Mouse (Mus musculus) embryonic facial prominence, embryonic 13.5 days (tissue): ENCODE data around the gene Kcnd3. TPM values are rescaled to one million over a fixed set of nuclear protein-coding genes. Genes with fewer than 3 reads are reported as not detected.

Source experiments
- ATAC-seq: fragments of 200-750 bp; cut with Nextera tagmentation; 2 replicates; pipeline ENCODE4 v1.8.0; 2017; ENCODE audit warnings: low read depth; ENCODE audit not compliant: insufficient number of reproducible peaks, insufficient read depth, low FRiP score, low TSS enrichment
- H3K27ac ChIP-seq: fragments of 300-500 bp; sonication (generic); 2 replicates; pipeline ENCODE4 v1.5.1; 2015; ENCODE audit warnings: moderate library complexity, mild to moderate bottlenecking, inconsistent platforms
- H3K27me3 ChIP-seq: fragments of 300-500 bp; sonication (generic); 2 replicates; pipeline ENCODE4 v1.6.1; 2015; ENCODE audit warnings: mild to moderate bottlenecking, inconsistent platforms
- H3K36me3 ChIP-seq: fragments of 300-500 bp; sonication (generic); 2 replicates; pipeline ENCODE4 v1.6.1; 2015; ENCODE audit warnings: mild to moderate bottlenecking, inconsistent platforms
- H3K4me1 ChIP-seq: fragments of 300-500 bp; sonication (generic); 2 replicates; pipeline ENCODE4 v1.6.1; 2015; ENCODE audit warnings: inconsistent platforms
- H3K4me2 ChIP-seq: fragments of 300-500 bp; sonication (generic); 2 replicates; pipeline ENCODE4 v1.6.1; 2015; ENCODE audit warnings: moderate library complexity, mild to moderate bottlenecking, inconsistent platforms
- H3K4me3 ChIP-seq: fragments of 300-500 bp; sonication (generic); 2 replicates; pipeline ENCODE4 v1.5.1; 2015; ENCODE audit warnings: mild to moderate bottlenecking, inconsistent platforms
- H3K9ac ChIP-seq: fragments of 300-500 bp; sonication (generic); 2 replicates; pipeline ENCODE4 v1.6.1; 2015; ENCODE audit warnings: mild to moderate bottlenecking, inconsistent platforms
- H3K9me3 ChIP-seq: fragments of 300-500 bp; sonication (generic); 2 replicates; pipeline ENCODE4 v1.6.1; 2016; ENCODE audit warnings: inconsistent platforms
- WGBS: fragments of 180-500 bp; shearing (Covaris S2); methylation state at CpG from one replicate; pipeline ENCODE4 v1.1.7; 2015; ENCODE audit warnings: mixed read lengths; 5-methylcytosine and 5-hydroxymethylcytosine counted together
- polyA plus RNA-seq: library from polyadenylated mRNA; unstranded; fragments of >200 nt; fragmentation: Nextera tagmentation; extraction: Ambion mirVana; gene quantifications from 2 replicates; pipeline ENCODE4 v1.2.1, GENCODE M21; 2015

Gene Kcnd3
- polyA plus RNA-seq, 1 experiment from 2014 or later, result 0.44 TPM

DNA sequence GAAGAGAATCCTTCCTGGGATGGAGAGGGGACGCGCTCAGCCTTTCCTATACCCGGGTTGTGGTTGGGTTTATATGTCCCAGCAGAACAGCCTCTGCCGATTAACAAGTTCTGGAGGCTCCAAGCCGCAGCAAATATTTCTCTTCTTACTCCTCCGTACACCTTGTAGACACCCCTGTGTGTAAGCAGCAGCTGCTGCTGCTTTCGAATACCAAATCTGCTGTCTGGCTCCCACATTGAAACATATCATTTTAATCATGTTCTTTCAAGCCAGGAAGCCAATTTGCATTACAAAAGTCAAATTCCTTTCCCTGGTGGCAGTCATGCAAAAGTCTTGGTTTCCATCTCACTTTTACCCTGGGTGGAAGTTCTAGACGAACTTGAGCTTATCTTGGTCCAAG is 76.7 kb downstream of the Kcnd3 start:
- no peaks in the 10 kb centered on the region for H3K27me3 ChIP-seq
- no peak overlapping the region for H3K9ac ChIP-seq
- 65% methylated on average over 8 of the region's 8 CpGs for WGBS
- peaks cover 9% of the 10 kb centered on the region for H3K4me1 ChIP-seq
- H3K9me3 ChIP-seq, result no peaks in the 10 kb centered on the region
- H3K4me3 ChIP-seq, result no peak overlapping the region
- H3K4me2 ChIP-seq, result no peak overlapping the region
- no peaks in the 10 kb centered on the region for H3K36me3 ChIP-seq
- H3K27ac ChIP-seq, result no peak overlapping the region
- ATAC-seq, result no peak

- Histone ChIP-seq H3K4me2 (no peak overlapping the region), H3K9me3 (no peaks in the 10 kb centered on the region), H3K27me3 (no peaks in the 10 kb centered on the region), H3K4me1 (peaks cover 9% of the 10 kb centered on the region), H3K9ac (no peak overlapping the region), H3K27ac (no peak overlapping the region), H3K36me3 (no peaks in the 10 kb centered on the region), H3K4me3 (no peak overlapping the region)
- no peak for ATAC-seq
- 10% methylated on average over 5 of the region's 5 CpGs for WGBS
Measured at GRCm38 (mm10) chr3:105529700-105530099, 77.6 kb downstream of the Kcnd3 start.

GRCm38 (mm10) chr3:105530363-105531130 is 78.4 kb downstream of the Kcnd3 start:
- WGBS, result 22% methylated on average over 11 of the region's 11 CpGs
- H3K4me3 ChIP-seq, result no peak overlapping the region

GRCm38 (mm10) chr3:105538406-105538805 is 86.3 kb downstream of the Kcnd3 start:
- Histone ChIP-seq H3K27me3 (no peaks in the 10 kb centered on the region), H3K4me3 (no peak overlapping the region), H3K9ac (no peak overlapping the region), H3K4me1 (no peaks in the 10 kb centered on the region), H3K36me3 (no peaks in the 10 kb centered on the region), H3K9me3 (no peaks in the 10 kb centered on the region), H3K4me2 (no peak overlapping the region), H3K27ac (no peak overlapping the region)
- 71% methylated on average over 6 of the region's 6 CpGs for WGBS
- no peak for ATAC-seq

More at GRCm38 (mm10) chr3:105530363-105531130, 78.4 kb downstream of the Kcnd3 start:
- H3K4me2 ChIP-seq, result no peak overlapping the region
- H3K9ac ChIP-seq, result no peak overlapping the region
- H3K4me1 ChIP-seq, result peaks cover 9% of the 10 kb centered on the region
- ATAC-seq, result 0 out of 2 replicates have a peak, but pooled peaks have one; percentile 32
- no peak overlapping the region for H3K27ac ChIP-seq
- H3K36me3 ChIP-seq, result no peaks in the 10 kb centered on the region
- H3K27me3 ChIP-seq, result no peaks in the 10 kb centered on the region
- no peaks in the 10 kb centered on the region for H3K9me3 ChIP-seq

GRCm38 (mm10) chr3:105538819-105539607 is 86.9 kb downstream of the Kcnd3 start:
- Histone ChIP-seq H3K27ac (no peak overlapping the region), H3K36me3 (no peaks in the 10 kb centered on the region), H3K9me3 (no peaks in the 10 kb centered on the region), H3K27me3 (no peaks in the 10 kb centered on the region), H3K4me2 (no peak overlapping the region), H3K4me3 (no peak overlapping the region), H3K9ac (no peak overlapping the region), H3K4me1 (no peaks in the 10 kb centered on the region)
- ATAC-seq, result no peak
- 30% methylated on average over 13 of the region's 13 CpGs for WGBS

DNA sequence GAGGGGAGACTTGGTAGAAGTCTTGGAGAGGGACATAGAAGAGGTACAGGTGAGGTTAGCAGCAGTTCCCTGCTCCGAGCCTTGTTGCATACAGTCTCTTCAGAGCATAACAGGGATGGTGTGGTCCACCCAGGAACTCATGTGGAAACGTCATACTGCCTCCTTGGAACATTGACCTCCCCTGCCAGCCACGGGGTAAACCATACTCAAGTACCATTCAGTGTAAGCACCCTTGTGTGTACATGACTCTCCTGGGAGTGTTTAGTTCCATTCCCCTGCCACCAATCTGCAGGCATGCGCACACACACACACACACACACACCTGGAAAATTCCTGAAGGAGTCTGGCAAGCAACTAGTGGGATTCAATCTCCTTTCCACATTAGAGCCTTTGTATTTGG is 90.6 kb downstream of the Kcnd3 start:
- Histone ChIP-seq H3K36me3 (no peaks in the 10 kb centered on the region), H3K4me1 (no peaks in the 10 kb centered on the region), H3K9ac (no peak overlapping the region), H3K9me3 (no peaks in the 10 kb centered on the region), H3K27ac (no peak overlapping the region), H3K4me3 (no peak overlapping the region), H3K4me2 (no peak overlapping the region), H3K27me3 (no peaks in the 10 kb centered on the region)
- 82% methylated on average over 4 of the region's 4 CpGs for WGBS
- no peak for ATAC-seq

DNA sequence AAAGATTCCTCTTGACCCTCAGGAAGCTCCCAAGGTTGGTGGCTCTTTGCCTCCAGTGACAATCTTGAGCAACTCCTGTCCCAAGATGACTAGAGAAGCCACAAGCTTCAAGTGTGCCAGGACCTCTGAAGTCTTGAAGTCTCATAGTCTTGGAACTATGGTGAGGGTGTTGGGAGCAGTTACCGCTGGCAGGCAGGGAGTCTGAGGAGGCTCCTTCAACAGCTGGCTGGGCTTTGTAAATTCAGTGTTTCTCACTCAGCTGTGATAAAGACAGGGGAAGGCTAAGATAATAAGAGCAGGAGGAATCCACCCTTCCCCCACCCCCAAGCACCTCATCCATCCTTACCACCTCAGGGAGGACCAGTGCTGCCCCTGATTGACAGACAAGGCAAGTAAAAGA is 92.0 kb downstream of the Kcnd3 start:
- no peak overlapping the region for H3K4me2 ChIP-seq
- WGBS, result 92% methylated on average over 1 of the region's 1 CpGs
- H3K9me3 ChIP-seq, result no peaks in the 10 kb centered on the region
- no peaks in the 10 kb centered on the region for H3K27me3 ChIP-seq
- ATAC-seq, result no peak
- H3K4me1 ChIP-seq, result no peaks in the 10 kb centered on the region
- no peaks in the 10 kb centered on the region for H3K36me3 ChIP-seq
- H3K4me3 ChIP-seq, result no peak overlapping the region
- H3K27ac ChIP-seq, result no peak overlapping the region
- H3K9ac ChIP-seq, result no peak overlapping the region

GRCm38 (mm10) chr3:105546611-105547071 is 94.5 kb downstream of the Kcnd3 start:
- 49% methylated on average over 13 of the region's 13 CpGs for WGBS
- no peak for ATAC-seq
- H3K9ac ChIP-seq, result no peak overlapping the region

GRCm38 (mm10) chr3:105548074-105548771 is 96.1 kb downstream of the Kcnd3 start:
- 75% methylated on average over 11 of the region's 11 CpGs for WGBS
- H3K4me2 ChIP-seq, result no peak overlapping the region

More at GRCm38 (mm10) chr3:105546611-105547071, 94.5 kb downstream of the Kcnd3 start:
- Histone ChIP-seq H3K27ac (no peak overlapping the region), H3K9me3 (no peaks in the 10 kb centered on the region), H3K27me3 (no peaks in the 10 kb centered on the region), H3K36me3 (no peaks in the 10 kb centered on the region), H3K4me3 (no peak overlapping the region), H3K4me2 (no peak overlapping the region), H3K4me1 (no peaks in the 10 kb centered on the region)

GRCm38 (mm10) chr3:105559456-105559855 is 107.3 kb downstream of the Kcnd3 start:
- no peaks in the 10 kb centered on the region for H3K36me3 ChIP-seq
- no peak overlapping the region for H3K4me2 ChIP-seq
- no peak for ATAC-seq
- no peak overlapping the region for H3K27ac ChIP-seq
- no peaks in the 10 kb centered on the region for H3K9me3 ChIP-seq
- no peaks in the 10 kb centered on the region for H3K27me3 ChIP-seq
- WGBS, result 5% methylated on average over 2 of the region's 2 CpGs
- H3K4me3 ChIP-seq, result no peak overlapping the region
- peaks cover 7% of the 10 kb centered on the region for H3K4me1 ChIP-seq
- H3K9ac ChIP-seq, result no peak overlapping the region

More at GRCm38 (mm10) chr3:105548074-105548771, 96.1 kb downstream of the Kcnd3 start:
- Histone ChIP-seq H3K36me3 (no peaks in the 10 kb centered on the region), H3K9me3 (no peaks in the 10 kb centered on the region), H3K27me3 (no peaks in the 10 kb centered on the region), H3K4me1 (no peaks in the 10 kb centered on the region), H3K27ac (no peak overlapping the region), H3K9ac (no peak overlapping the region), H3K4me3 (no peak overlapping the region)
- ATAC-seq, result no peak

GRCm38 (mm10) chr3:105566973-105567372 is 114.8 kb downstream of the Kcnd3 start:
- H3K4me2 ChIP-seq, result no peak overlapping the region
- WGBS, result 82% methylated on average over 8 of the region's 8 CpGs
- no peak overlapping the region for H3K9ac ChIP-seq
- no peaks in the 10 kb centered on the region for H3K36me3 ChIP-seq
- H3K27ac ChIP-seq, result no peak overlapping the region
- no peaks in the 10 kb centered on the region for H3K27me3 ChIP-seq
- ATAC-seq, result no peak
- H3K4me1 ChIP-seq, result no peaks in the 10 kb centered on the region
- H3K4me3 ChIP-seq, result no peak overlapping the region
- no peaks in the 10 kb centered on the region for H3K9me3 ChIP-seq
